9 mouse cellular contexts compared by ENCODE assay signal in the genomic region with DNA sequence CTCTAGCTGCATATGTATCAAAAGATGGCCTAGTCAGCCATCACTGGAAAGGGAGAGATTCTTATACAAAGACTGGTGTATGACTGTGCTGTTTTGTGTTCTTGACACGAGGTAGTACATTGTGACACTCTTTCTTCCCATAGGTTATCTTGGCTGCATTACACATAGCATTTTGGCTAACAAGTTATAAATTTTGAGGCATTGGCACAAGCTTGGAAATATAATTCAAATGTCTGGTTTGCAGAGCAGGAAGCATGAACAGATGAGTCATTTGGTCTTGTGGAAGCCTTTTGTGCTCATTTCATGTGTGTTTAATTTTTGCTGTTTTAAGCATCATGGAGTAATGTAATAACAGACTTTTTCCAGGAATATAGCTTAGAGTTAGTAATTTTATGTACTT.
"Had no signal": no experiment of that assay in that cellular context is flagged by ENCODE, and none has a peak within 500 bp of the region (broad histone marks: within the 10 kb centered on the region; RNA-seq: fewer than 3 reads in every experiment).

No protein-coding gene starts in this region.

- H3K36me3 ChIP-seq: liver, embryonic 15.5 days; midbrain, embryonic 13.5 days had no signal

- H3K27me3 ChIP-seq: liver, embryonic 15.5 days; midbrain, embryonic 13.5 days had no signal

- H3K27ac ChIP-seq: left cerebral cortex, adult 2 months; limb, embryonic 10.5 days; liver, embryonic 15.5 days; midbrain, embryonic 13.5 days had no signal

- DNase-seq: kidney, postnatal 25 days; lung, embryonic 14.5 days; right cerebral cortex, postnatal 14 days; thymus, postnatal 4 days had no signal

- ATAC-seq: midbrain, embryonic 13.5 days had no signal

- H3K4me2 ChIP-seq: liver, embryonic 11.5 days; liver, embryonic 15.5 days; lung, embryonic 14.5 days; midbrain, embryonic 13.5 days had no signal

- H3K4me1 ChIP-seq: limb, embryonic 10.5 days; liver, embryonic 15.5 days; midbrain, embryonic 13.5 days had no signal

- H3K4me3 ChIP-seq: left cerebral cortex, adult 2 months; limb, embryonic 10.5 days; liver, embryonic 15.5 days; midbrain, embryonic 13.5 days had no signal

- H3K9me3 ChIP-seq: limb, embryonic 10.5 days; liver, embryonic 15.5 days; midbrain, embryonic 13.5 days had no signal

- H3K9ac ChIP-seq: liver, embryonic 15.5 days; lung, embryonic 14.5 days; midbrain, embryonic 13.5 days had no signal
